Mouse (Mus musculus) MEL (cell line): ENCODE results near the gene Phf20. TPM values are rescaled to one million over a fixed set of nuclear protein-coding genes. Genes with fewer than 3 reads are reported as not detected.

Source experiments
- DNase-seq: peaks from one replicate; pipeline ENCODE4 v3.0.0; 2011; ENCODE audit warnings: low read depth, low spot score
- H3K27ac ChIP-seq: 2 replicates; pipeline ENCODE4 v1.5.1; 2012; ENCODE audit warnings: low read depth, mild to moderate bottlenecking, control low read depth, low read length, moderate library complexity; ENCODE audit not compliant: control insufficient read depth
- H3K27me3 ChIP-seq, 2 experiments: fragments of 150-350 bp in 1 of 2; sonication (generic) in 1 of 2; 2 replicates each; pipeline ENCODE4 v1.6.1; 2012; ENCODE audit warnings: low read length in 2 of 2, mild to moderate bottlenecking in 2 of 2, improper control_type of control experiment in 1 of 2, moderate library complexity in 1 of 2; ENCODE audit not compliant: insufficient read depth in 2 of 2, control insufficient read depth in 1 of 2
- H3K36me3 ChIP-seq, 2 experiments: 2 replicates each; pipeline ENCODE4 v1.6.1; 2012 to 2014; ENCODE audit warnings: low read length in 2 of 2, improper control_type of control experiment in 1 of 2, inconsistent platforms in 1 of 2, mild to moderate bottlenecking in 1 of 2; ENCODE audit not compliant: insufficient read depth in 2 of 2, control insufficient read depth in 1 of 2
- H3K4me1 ChIP-seq, 2 experiments: fragments of 150-350 bp in 1 of 2; sonication (generic) in 1 of 2; 2 replicates each; pipeline ENCODE4 v1.6.1; 2012; ENCODE audit warnings: low read length in 2 of 2, improper control_type of control experiment in 1 of 2, mild to moderate bottlenecking in 1 of 2; ENCODE audit not compliant: insufficient read depth in 2 of 2, control insufficient read depth in 1 of 2
- H3K4me3 ChIP-seq, 2 experiments: fragments of 150-350 bp in 1 of 2; sonication (generic) in 1 of 2; 2 replicates each; pipeline ENCODE4 v1.5.1; 2012; ENCODE audit warnings: low read depth in 2 of 2, low read length in 2 of 2, mild to moderate bottlenecking in 2 of 2, moderate library complexity in 2 of 2, control low read depth in 1 of 2, improper control_type of control experiment in 1 of 2; ENCODE audit not compliant: control insufficient read depth in 1 of 2, insufficient read depth in 1 of 2
- H3K79me2 ChIP-seq: 2 replicates; pipeline ENCODE4 v1.6.1; 2012; ENCODE audit warnings: mild to moderate bottlenecking, low read length, moderate library complexity; ENCODE audit not compliant: control insufficient read depth, poor library complexity, insufficient read depth
- H3K9ac ChIP-seq: 2 replicates; pipeline ENCODE4 v1.6.1; 2012; ENCODE audit warnings: low read depth, mild to moderate bottlenecking, control low read depth, low read length, moderate library complexity; ENCODE audit not compliant: control insufficient read depth, poor library complexity, severe bottlenecking
- H3K9me3 ChIP-seq: fragments of 150-350 bp; sonication (generic); replicated peaks from 2 replicates; pipeline ENCODE4 v1.6.1; 2012; ENCODE audit warnings: mild to moderate bottlenecking, low read length, improper control_type of control experiment, moderate library complexity; ENCODE audit not compliant: insufficient read depth
- BHLHE40 ChIP-seq: IDR thresholded peaks from 2 replicates; pipeline ENCODE4 v1.6.1; 2012; ENCODE audit warnings: low read depth, mild to moderate bottlenecking, inconsistent platforms, low read length, improper control_type of control experiment, borderline replicate concordance
- CHD1 ChIP-seq: IDR thresholded peaks from 2 replicates; pipeline ENCODE4 v1.6.1; 2012; ENCODE audit warnings: low read depth, mild to moderate bottlenecking, inconsistent platforms, low read length, improper control_type of control experiment
- CTCF ChIP-seq, 3 experiments: IDR thresholded peaks in 2 of 3; conservative IDR thresholded peaks in 1 of 3; 2 replicates each; pipeline ENCODE4 v1.5.1; 2011 to 2012; ENCODE audit warnings: low read length in 3 of 3, low read depth in 2 of 3, mild to moderate bottlenecking in 2 of 3, improper control_type of control experiment in 1 of 3, inconsistent platforms in 1 of 3, mixed read lengths in 1 of 3, moderate library complexity in 1 of 3; ENCODE audit not compliant: control insufficient read depth in 1 of 3, insufficient read depth in 1 of 3, poor library complexity in 1 of 3, severe bottlenecking in 1 of 3
- ELF1 ChIP-seq: IDR thresholded peaks from 2 replicates; pipeline ENCODE4 v1.6.1; 2014; ENCODE audit warnings: low read depth, mild to moderate bottlenecking, inconsistent platforms, low read length, improper control_type of control experiment, moderate library complexity
- EP300 ChIP-seq, 2 experiments: IDR thresholded peaks; 2 replicates each; pipeline ENCODE4 v1.6.1; 2011; ENCODE audit warnings: improper control_type of control experiment in 2 of 2, low read length in 2 of 2, low read depth in 1 of 2, mild to moderate bottlenecking in 1 of 2
- ETS1 ChIP-seq: IDR thresholded peaks from 2 replicates; pipeline ENCODE4 v1.6.1; 2012; ENCODE audit warnings: low read depth, mild to moderate bottlenecking, inconsistent platforms, low read length, improper control_type of control experiment, moderate library complexity
- GABPA ChIP-seq: IDR thresholded peaks from 2 replicates; pipeline ENCODE4 v1.6.1; 2012; ENCODE audit warnings: low read depth, mild to moderate bottlenecking, inconsistent platforms, low read length, improper control_type of control experiment, moderate library complexity
- GATA1 ChIP-seq: IDR thresholded peaks from 2 replicates; pipeline ENCODE4 v1.6.1; 2011; ENCODE audit warnings: low read depth, low read length, improper control_type of control experiment
- HCFC1 ChIP-seq: IDR thresholded peaks from 2 replicates; pipeline ENCODE4 v1.6.1; 2012; ENCODE audit warnings: low read depth, mild to moderate bottlenecking, inconsistent platforms, low read length, improper control_type of control experiment, moderate library complexity
- JUND ChIP-seq: IDR thresholded peaks from 2 replicates; pipeline ENCODE4 v1.6.1; 2011; ENCODE audit warnings: low read depth, mild to moderate bottlenecking, improper control_type of control experiment, low read length
- KAT2A ChIP-seq: conservative IDR thresholded peaks from 2 replicates; pipeline ENCODE4 v1.6.1; 2012; ENCODE audit warnings: low read depth, low read length, improper control_type of control experiment, inconsistent platforms
- MAZ ChIP-seq: IDR thresholded peaks from 2 replicates; pipeline ENCODE4 v1.6.1; 2012; ENCODE audit warnings: low read depth, mild to moderate bottlenecking, inconsistent platforms, low read length, improper control_type of control experiment
- MEF2A ChIP-seq: IDR thresholded peaks from 2 replicates; pipeline ENCODE4 v1.6.1; 2014; ENCODE audit warnings: low read depth, mild to moderate bottlenecking, inconsistent platforms, low read length, improper control_type of control experiment; ENCODE audit not compliant: poor library complexity, insufficient replicate concordance, severe bottlenecking; ENCODE audit errors: extremely low read depth
- MXI1 ChIP-seq: IDR thresholded peaks from 2 replicates; pipeline ENCODE4 v1.6.1; 2011; ENCODE audit warnings: mild to moderate bottlenecking, low read depth, low read length, improper control_type of control experiment
- MYB ChIP-seq: IDR thresholded peaks from 2 replicates; pipeline ENCODE4 v1.6.1; 2011; ENCODE audit warnings: mild to moderate bottlenecking, low read depth, low read length, improper control_type of control experiment
- NELFE ChIP-seq: IDR thresholded peaks from 2 replicates; pipeline ENCODE4 v1.6.1; 2011; ENCODE audit warnings: low read depth, low read length, improper control_type of control experiment
- NRF1 ChIP-seq: IDR thresholded peaks from 2 replicates; pipeline ENCODE4 v1.6.1; 2014; ENCODE audit warnings: low read depth, mild to moderate bottlenecking, inconsistent platforms, low read length, improper control_type of control experiment, moderate library complexity; ENCODE audit not compliant: poor library complexity, insufficient read depth, severe bottlenecking
- POLR2A ChIP-seq, 2 experiments: IDR thresholded peaks; 2 replicates each; pipeline ENCODE4 v1.6.1; 2011 to 2012; ENCODE audit warnings: low read length in 2 of 2, mild to moderate bottlenecking in 2 of 2, control low read depth in 1 of 2, improper control_type of control experiment in 1 of 2, low read depth in 1 of 2, moderate library complexity in 1 of 2; ENCODE audit not compliant: control insufficient read depth in 1 of 2, insufficient read depth in 1 of 2, poor library complexity in 1 of 2
- POLR2AphosphoS5 ChIP-seq: IDR thresholded peaks from 2 replicates; pipeline ENCODE4 v1.6.1; 2012; ENCODE audit warnings: low read depth, borderline replicate concordance, mild to moderate bottlenecking, inconsistent platforms, low read length, moderate library complexity, mixed read lengths
- RAD21 ChIP-seq: IDR thresholded peaks from 2 replicates; pipeline ENCODE4 v1.6.1; 2011; ENCODE audit warnings: mild to moderate bottlenecking, low read depth, low read length, improper control_type of control experiment
- SIN3A ChIP-seq: IDR thresholded peaks from 2 replicates; pipeline ENCODE4 v1.6.1; 2012; ENCODE audit warnings: low read length, improper control_type of control experiment, inconsistent platforms
- SMC3 ChIP-seq: IDR thresholded peaks from 2 replicates; pipeline ENCODE4 v1.6.1; 2011; ENCODE audit warnings: low read depth, low read length, improper control_type of control experiment
- TCF12 ChIP-seq: IDR thresholded peaks from 2 replicates; pipeline ENCODE4 v1.6.1; 2014; ENCODE audit warnings: low read depth, mild to moderate bottlenecking, inconsistent platforms, low read length, improper control_type of control experiment, moderate library complexity
- UBTF ChIP-seq: IDR thresholded peaks from 2 replicates; pipeline ENCODE4 v1.6.1; 2012; ENCODE audit warnings: low read depth, mild to moderate bottlenecking, inconsistent platforms, low read length, improper control_type of control experiment, moderate library complexity, borderline replicate concordance; ENCODE audit not compliant: insufficient read depth
- ZKSCAN1 ChIP-seq: IDR thresholded peaks from 2 replicates; pipeline ENCODE4 v1.6.1; 2012; ENCODE audit warnings: low read depth, mild to moderate bottlenecking, inconsistent platforms, low read length, improper control_type of control experiment, moderate library complexity
- polyA plus RNA-seq, 2 experiments: library from polyadenylated mRNA; stranded (reverse) in 1 of 2; unstranded in 1 of 2; fragments of >175 nt in 1 of 2; fragments of >200 nt in 1 of 2; gene quantifications; 2 replicates each; pipeline versions ENCODE4 v1.2.1 to v1.2.4; 2012; ENCODE audit warnings: low replicate concordance in 2 of 2, low read depth in 1 of 2; ENCODE audit not compliant: insufficient read length in 2 of 2, insufficient read depth in 1 of 2, missing spikeins in 1 of 2
- total RNA-seq: library from RNA; depleted of rRNA; stranded (reverse); fragments of 300-350 nt; gene quantifications from 2 replicates; pipeline ENCODE4 v1.2.3, GENCODE M21; 2012

The Phf20 gene
- total and polyA plus RNA-seq, 3 experiments, result 11.7 to 16.9 TPM; not detected in 1

- Histone ChIP-seq H3K4me1 (peaks cover 0 to 16% of the 10 kb centered on the region in 2 experiments; a peak in 3 of 4 replicates), H3K9ac (no peak overlapping the region), H3K9me3 (no peaks in the 10 kb centered on the region), H3K4me3 (no peak overlapping the region), H3K79me2 (no peaks in the 10 kb centered on the region), H3K27me3 (no peaks in the 10 kb centered on the region), H3K27ac (no peak overlapping the region), H3K36me3 (peaks cover 0 to 2% of the 10 kb centered on the region in 2 experiments; a peak in 1 of 4 replicates)
- TF ChIP-seq SMC3, result no peak
- no peak for TF ChIP-seq BHLHE40
- no peak for TF ChIP-seq MYB
- no peak for TF ChIP-seq MXI1
- no peak for TF ChIP-seq SIN3A
- TF ChIP-seq ELF1, result no peak
- TF ChIP-seq RAD21, result no peak
- no peak for TF ChIP-seq GABPA
- TF ChIP-seq ZKSCAN1, result no peak
- no peak for TF ChIP-seq HCFC1
- no peak for TF ChIP-seq NRF1
- TF ChIP-seq JUND, result no peak
- no peak for TF ChIP-seq GATA1
- TF ChIP-seq MEF2A, result no peak
- no peak for TF ChIP-seq ETS1
- TF ChIP-seq CHD1, result no peak
- DNase-seq, result no peak
These were observed 157.0 kb downstream of the Phf20 start for GRCm38 (mm10) chr2:156353265-156353692.

DNA sequence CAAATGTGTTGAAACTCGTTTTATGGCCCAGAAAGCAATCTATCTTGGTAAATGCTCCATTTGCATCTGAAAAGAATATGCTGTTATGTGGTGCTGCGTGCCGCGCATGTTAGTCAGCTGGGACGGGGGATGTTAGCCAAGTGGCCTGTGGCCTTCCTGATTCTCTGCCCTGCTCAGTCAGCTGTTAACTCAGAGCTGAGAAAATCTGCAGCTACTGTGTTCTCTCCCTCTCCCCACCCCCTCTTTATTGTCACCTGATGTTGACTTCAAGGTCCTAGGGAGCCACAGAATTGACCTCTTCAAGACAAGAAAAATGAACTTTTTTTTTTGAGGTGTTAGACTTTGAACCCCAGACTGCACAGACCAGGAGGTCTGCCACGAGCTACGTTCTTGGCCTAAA lies 159.8 kb downstream of the Phf20 start:
- Histone ChIP-seq H3K27me3 (no peaks in the 10 kb centered on the region), H3K4me3 (no peak overlapping the region), H3K79me2 (no peaks in the 10 kb centered on the region), H3K4me1 (peaks cover 0 to 16% of the 10 kb centered on the region in 2 experiments; a peak in 3 of 4 replicates), H3K9ac (no peak overlapping the region), H3K36me3 (peaks cover 0 to 2% of the 10 kb centered on the region in 2 experiments; a peak in 1 of 4 replicates), H3K27ac (no peak overlapping the region), H3K9me3 (no peaks in the 10 kb centered on the region)
- no peak for DNase-seq
- no peak for TF ChIP-seq SIN3A
- no peak for TF ChIP-seq UBTF
- TF ChIP-seq NELFE, result no peak
- TF ChIP-seq JUND, result no peak
- no peak for TF ChIP-seq EP300 (IDR thresholded peaks at IDR 0.05; ENCODE audit: low read depth in 1 of 2, low read length in 2 of 2)
- TF ChIP-seq POLR2AphosphoS5, result no peak
- TF ChIP-seq POLR2A (IDR thresholded peaks at IDR 0.05; ENCODE audit: control insufficient read depth in 1 of 2, insufficient read depth in 1 of 2, low read depth in 1 of 2, low read length in 2 of 2, poor library complexity in 1 of 2), result no peak
- TF ChIP-seq MAZ, result no peak
- TF ChIP-seq HCFC1, result no peak
- no peak for TF ChIP-seq CTCF (IDR thresholded peaks at IDR 0.05 in 2 of 3, conservative IDR thresholded peaks at IDR 0.05 in 1 of 3; ENCODE audit: control insufficient read depth in 1 of 3, insufficient read depth in 1 of 3, low read depth in 2 of 3, low read length in 3 of 3, poor library complexity in 1 of 3, severe bottlenecking in 1 of 3)
- TF ChIP-seq TCF12, result no peak
- no peak for TF ChIP-seq KAT2A
